32 mouse cellular contexts compared by ENCODE assay signal in the genomic region with DNA sequence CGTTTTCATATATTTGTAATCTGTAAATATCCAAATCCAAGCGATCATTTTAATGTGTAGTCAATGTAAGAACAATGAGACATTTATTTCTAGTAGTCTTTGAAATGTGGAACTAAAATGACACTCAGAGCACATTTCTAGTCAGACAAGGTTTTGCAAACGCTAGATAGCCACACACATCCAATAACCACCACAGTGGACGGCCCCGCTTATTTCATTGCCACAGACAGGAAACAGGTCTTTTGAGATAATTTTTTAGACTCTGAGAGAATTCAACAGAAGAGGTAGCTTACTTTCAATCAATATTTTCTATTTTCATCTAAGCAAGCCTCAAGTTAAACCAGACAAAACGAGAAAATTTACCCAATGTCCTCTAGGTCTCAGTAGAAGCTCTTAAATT. TPM values are rescaled to one million over a fixed set of nuclear protein-coding genes. Genes with fewer than 3 reads are reported as not detected.
DNase-seq lines count a peak whose midpoint lies in the region; ATAC-seq and TF ChIP-seq lines count a peak whose summit lies in the region.
"Had no signal": no experiment of that assay in that cellular context is flagged by ENCODE, and none has a peak within 500 bp of the region (broad histone marks: within the 10 kb centered on the region; RNA-seq: fewer than 3 reads in every experiment).

No protein-coding gene starts in this region.

- TF ChIP-seq POLR2A in bone marrow macrophage, adult 2 months (IDR thresholded peaks at IDR 0.05; ENCODE audit: borderline replicate concordance, low read depth, low read length): no peak
- TF ChIP-seq POLR2A in thymus, adult 2 months (IDR thresholded peaks at IDR 0.05; ENCODE audit: control insufficient read depth, extremely low read depth, insufficient read depth, low read length, poor library complexity): no peak

- DNase-seq in liver, embryonic 14.5 days (ENCODE audit: low read depth in 3 of 3, low spot score in 3 of 3): no peak
- no peak for DNase-seq in thymus, adult 2 months
- DNase-seq in cerebellum, adult 18-20 months: no peak
- DNase-seq: adrenal gland, postnatal 14 days; cerebellum, adult 11-12 months; cerebellum, postnatal 10 days; gastrocnemius, postnatal 25 days; heart, adult 18-20 months; heart, postnatal 14 days; kidney, postnatal 25 days; midbrain, embryonic 14.5 days; retina, postnatal 1 day; right cerebral cortex, postnatal 14 days; thymus, postnatal 14 days had no signal

- TF ChIP-seq EP300 in liver, embryonic 14.5 days (IDR thresholded peaks at IDR 0.05; ENCODE audit: low read depth): no peak

- no peak overlapping the region for H3K9ac ChIP-seq in liver, embryonic 14.5 days (replicated peaks)
- H3K9ac ChIP-seq in hindbrain, embryonic 16.5 days (ENCODE audit: low read depth, low read length): no peak overlapping the region
- H3K9ac ChIP-seq: forebrain, embryonic 13.5 days; hindbrain, embryonic 12.5 days; limb, embryonic 12.5 days; liver, embryonic 15.5 days; lung, embryonic 15.5 days; neural tube, embryonic 15.5 days; stomach, embryonic 15.5 days had no signal

- 0 out of 2 replicates have a peak overlapping the region, but pooled peaks have one; percentile 17 for H3K27ac ChIP-seq in bone marrow macrophage, adult 2 months (ENCODE audit: insufficient read depth, low read depth, low read length)
- no peak overlapping the region for H3K27ac ChIP-seq in liver, embryonic 14.5 days
- H3K27ac ChIP-seq in thymus, adult 2 months (ENCODE audit: control insufficient read depth, insufficient read depth, low read length): no peak overlapping the region
- H3K27ac ChIP-seq in hindbrain, embryonic 16.5 days (ENCODE audit: low read depth, low read length): no peak overlapping the region
- H3K27ac ChIP-seq: forebrain, embryonic 13.5 days; hindbrain, embryonic 12.5 days; limb, embryonic 12.5 days; liver, embryonic 15.5 days; lung, embryonic 15.5 days; neural tube, embryonic 15.5 days; stomach, embryonic 15.5 days had no signal

- H3K27me3 ChIP-seq in megakaryocyte, embryonic 14.5 days (replicated peaks): peaks cover 2% of the 10 kb centered on the region
- no peaks in the 10 kb centered on the region for H3K27me3 ChIP-seq in liver, embryonic 14.5 days (ENCODE audit: control insufficient read depth, insufficient read depth, low read length)
- no peaks in the 10 kb centered on the region for H3K27me3 ChIP-seq in thymus, adult 2 months (ENCODE audit: control insufficient read depth, insufficient read depth, low read length)
- H3K27me3 ChIP-seq in hindbrain, embryonic 16.5 days (replicated peaks; ENCODE audit: control insufficient read depth, insufficient read depth, low read length): no peaks in the 10 kb centered on the region
- H3K27me3 ChIP-seq: CH12.LX; forebrain, embryonic 13.5 days; hindbrain, embryonic 12.5 days; liver, embryonic 15.5 days; lung, embryonic 15.5 days; neural tube, embryonic 15.5 days; stomach, embryonic 15.5 days had no signal

- no peak for ATAC-seq in megakaryocyte, adult 5-6 weeks (ENCODE audit: poor library complexity, severe bottlenecking)
- ATAC-seq in liver, embryonic 14.5 days (ENCODE audit: insufficient read depth): no peak
- no peak for ATAC-seq in hindbrain, embryonic 16.5 days
- ATAC-seq: forebrain, embryonic 13.5 days; intestine, postnatal 0 days had no signal

- peaks cover 25% of the 10 kb centered on the region for H3K4me1 ChIP-seq in megakaryocyte, embryonic 14.5 days
- peaks cover 7% of the 10 kb centered on the region for H3K4me1 ChIP-seq in bone marrow macrophage, adult 2 months (ENCODE audit: control insufficient read depth, insufficient read depth, low read length)
- H3K4me1 ChIP-seq in liver, embryonic 14.5 days (replicated peaks; ENCODE audit: control insufficient read depth in 2 of 2, insufficient read depth in 2 of 2, low read length in 1 of 2): peaks cover 0 to 1% of the 10 kb centered on the region in 2 experiments; a peak in 2 of 4 replicates
- H3K4me1 ChIP-seq in thymus, adult 2 months (replicated peaks; ENCODE audit: control insufficient read depth, insufficient read depth, low read length): peaks cover 4% of the 10 kb centered on the region
- peaks cover 5% of the 10 kb centered on the region; the same call in 1 of the 2 replicates for H3K4me1 ChIP-seq in hindbrain, embryonic 16.5 days (ENCODE audit: control insufficient read depth, insufficient read depth, low read depth, low read length)
- H3K4me1 ChIP-seq: hindbrain, embryonic 12.5 days; limb, embryonic 12.5 days; stomach, embryonic 15.5 days had no signal

- no peak for TF ChIP-seq CTCF in bone marrow macrophage, adult 2 months (IDR thresholded peaks at IDR 0.05; ENCODE audit: low read depth, low read length)
- no peak for TF ChIP-seq CTCF in liver, embryonic 14.5 days (IDR thresholded peaks at IDR 0.05; ENCODE audit: low read depth)
- no peak for TF ChIP-seq CTCF in thymus, adult 2 months (IDR thresholded peaks at IDR 0.05; ENCODE audit: borderline replicate concordance, control insufficient read depth, extremely low read depth, insufficient read depth, low read length, poor library complexity)

- H3K4me2 ChIP-seq in liver, embryonic 14.5 days (ENCODE audit: low read depth): 0 out of 2 replicates have a peak overlapping the region, but pooled peaks have one; percentile 20
- H3K4me2 ChIP-seq in hindbrain, embryonic 16.5 days (ENCODE audit: low read length): no peak overlapping the region
- H3K4me2 ChIP-seq: liver, embryonic 15.5 days; stomach, embryonic 15.5 days had no signal

- H3K9me3 ChIP-seq in megakaryocyte, embryonic 14.5 days: peaks cover 3% of the 10 kb centered on the region; the same call in 1 of the 2 replicates
- H3K9me3 ChIP-seq in liver, embryonic 14.5 days (ENCODE audit: control insufficient read depth, low read length): no peaks in the 10 kb centered on the region
- H3K9me3 ChIP-seq in hindbrain, embryonic 16.5 days (ENCODE audit: control insufficient read depth, low read length): no peaks in the 10 kb centered on the region
- H3K9me3 ChIP-seq: forebrain, embryonic 13.5 days; hindbrain, embryonic 12.5 days; limb, embryonic 12.5 days; liver, embryonic 15.5 days; lung, embryonic 15.5 days; neural tube, embryonic 15.5 days; stomach, embryonic 15.5 days had no signal

- 19% methylated on average over 6 of the region's 6 CpGs for WGBS in liver, embryonic 14.5 days (ENCODE audit: insufficient replicate concordance)
- WGBS in thymus, adult 2 months: 54% methylated on average over 6 of the region's 6 CpGs
- 87% methylated on average over 6 of the region's 6 CpGs for WGBS in hindbrain, embryonic 16.5 days

- H3K4me3 ChIP-seq in megakaryocyte, embryonic 14.5 days (replicated peaks): peak overlapping the region; percentile 95
- no peak overlapping the region for H3K4me3 ChIP-seq in bone marrow macrophage, adult 2 months (ENCODE audit: insufficient read depth, low read length)
- H3K4me3 ChIP-seq in liver, embryonic 14.5 days (ENCODE audit: insufficient read depth in 1 of 2, low read depth in 2 of 2, low read length in 2 of 2): no peak overlapping the region
- no peak overlapping the region for H3K4me3 ChIP-seq in thymus, adult 2 months (ENCODE audit: control insufficient read depth, insufficient read depth, low read length)
- no peak overlapping the region for H3K4me3 ChIP-seq in hindbrain, embryonic 16.5 days (ENCODE audit: low read length)
- H3K4me3 ChIP-seq: forebrain, embryonic 13.5 days; hindbrain, embryonic 12.5 days; limb, embryonic 12.5 days; liver, embryonic 15.5 days; lung, embryonic 15.5 days; neural tube, embryonic 15.5 days; stomach, embryonic 15.5 days had no signal

- peaks cover 5% of the 10 kb centered on the region for H3K36me3 ChIP-seq in megakaryocyte, embryonic 14.5 days (replicated peaks; ENCODE audit: low read length)
- no peaks in the 10 kb centered on the region for H3K36me3 ChIP-seq in liver, embryonic 14.5 days (replicated peaks; ENCODE audit: control insufficient read depth, insufficient read depth, low read depth)
- H3K36me3 ChIP-seq in thymus, adult 2 months (ENCODE audit: control insufficient read depth, insufficient read depth, low read length): no peaks in the 10 kb centered on the region
- no peaks in the 10 kb centered on the region for H3K36me3 ChIP-seq in hindbrain, embryonic 16.5 days (ENCODE audit: control insufficient read depth, insufficient read depth, low read length)
- H3K36me3 ChIP-seq: hindbrain, embryonic 12.5 days; limb, embryonic 12.5 days; liver, embryonic 15.5 days; lung, embryonic 15.5 days; neural tube, embryonic 15.5 days; stomach, embryonic 15.5 days had no signal

RNA-seq across cellular contexts. Expression of a gene that starts 2.6 kb away (rescaled TPM):
- 1.4 and 2.4 TPM in 2 replicates for polyA plus RNA-seq in megakaryocyte, embryonic 14.5 days (2012; ENCODE audit: insufficient read depth, low replicate concordance)
- total RNA-seq in megakaryocyte, adult 5-6 weeks (2015): 16.2 and 22.1 TPM in 2 replicates
- total RNA-seq in megakaryocyte, adult 5-6 weeks (2017): 7.0 and 9.4 TPM in 2 replicates
- polyA plus RNA-seq in bone marrow macrophage, adult 2 months (2012; ENCODE audit: insufficient read depth, insufficient read length, missing spikeins): 23.8 and 26.7 TPM in 2 replicates
- 6.1 and 8.5 TPM in 2 replicates for polyA plus RNA-seq in liver, embryonic 14.5 days (2012; rRNA removed)
- polyA plus RNA-seq in liver, embryonic 14.5 days (2014; fragmentation: Nextera tagmentation; extraction: Ambion mirVana): 4.0 and 4.3 TPM in 2 replicates
- 13.3 and 17.7 TPM in 2 replicates for polyA plus RNA-seq in thymus, adult 2 months (2012; rRNA removed)
- 25.9 and 30.1 TPM in 2 replicates for polyA plus RNA-seq in hindbrain, embryonic 16.5 days (2015; fragmentation: Nextera tagmentation; extraction: Ambion mirVana)

RNA-seq across cellular contexts. Expression of a gene that starts 27.1 kb away (rescaled TPM):
- polyA plus RNA-seq in megakaryocyte, embryonic 14.5 days (2012; ENCODE audit: insufficient read depth, low replicate concordance): not detected in 2 replicates
- 3.9 and 5.8 TPM in 2 replicates for total RNA-seq in megakaryocyte, adult 5-6 weeks (2015)
- total RNA-seq in megakaryocyte, adult 5-6 weeks (2017): 4.1 and 4.8 TPM in 2 replicates
- polyA plus RNA-seq in bone marrow macrophage, adult 2 months (2012; ENCODE audit: insufficient read depth, insufficient read length, missing spikeins): 2.5 and 3.0 TPM in 2 replicates
- 0.25 and 0.54 TPM in 2 replicates for polyA plus RNA-seq in liver, embryonic 14.5 days (2012; rRNA removed)
- 0.93 and 1.0 TPM in 2 replicates for polyA plus RNA-seq in liver, embryonic 14.5 days (2014; fragmentation: Nextera tagmentation; extraction: Ambion mirVana)
- not detected in 2 replicates for polyA plus RNA-seq in thymus, adult 2 months (2012; rRNA removed)
- polyA plus RNA-seq in hindbrain, embryonic 16.5 days (2015; fragmentation: Nextera tagmentation; extraction: Ambion mirVana): 1.1 and 1.5 TPM in 2 replicates
- total RNA-seq: layer of hippocampus, postnatal 10 days; left cerebral cortex, adult 18-20 months; left cerebral cortex, postnatal 25 days had no signal
- polyA plus RNA-seq: cortical plate, adult 2 months; small intestine, adult 2 months had no signal
